Mouse (Mus musculus) fat pad, adult 2 months (tissue): ENCODE measurements around the gene Gphb5.

Experiments used
- DNase-seq: peaks from one replicate; pipeline ENCODE4 v3.0.0-alpha.2; 2011; ENCODE audit warnings: low read depth, low spot score; ENCODE audit errors: extremely low read depth

The Gphb5 gene

GRCm38 (mm10) chr12:75394011-75394773 is 22.4 kb downstream of the Gphb5 start:
- no peak for DNase-seq

GRCm38 (mm10) chr12:75391526-75391925 is 25.1 kb downstream of the Gphb5 start:
- DNase-seq = no peak

GRCm38 (mm10) chr12:75389308-75390135 is 27.1 kb downstream of the Gphb5 start:
- no peak for DNase-seq

- no peak for DNase-seq
Observed at GRCm38 (mm10) chr12:75388521-75388920, 28.1 kb downstream of the Gphb5 start.

GRCm38 (mm10) chr12:75387846-75388245 is 28.7 kb downstream of the Gphb5 start:
- DNase-seq = no peak

GRCm38 (mm10) chr12:75387156-75387555 is 29.4 kb downstream of the Gphb5 start:
- DNase-seq = no peak

- DNase-seq = no peak
Observed at GRCm38 (mm10) chr12:75386731-75387130, 29.9 kb downstream of the Gphb5 start.

- DNase-seq = no peak
Observed at GRCm38 (mm10) chr12:75376126-75376525, 40.5 kb downstream of the Gphb5 start.

- DNase-seq = no peak
Observed at GRCm38 (mm10) chr12:75375060-75375459, 41.5 kb downstream of the Gphb5 start.

GRCm38 (mm10) chr12:75374437-75374836 is 42.1 kb downstream of the Gphb5 start:
- DNase-seq = no peak

- no peak for DNase-seq
Observed at GRCm38 (mm10) chr12:75369418-75369851, 47.1 kb downstream of the Gphb5 start.

GRCm38 (mm10) chr12:75368527-75368926 is 48.1 kb downstream of the Gphb5 start:
- no peak for DNase-seq

GRCm38 (mm10) chr12:75367371-75367770 is 49.2 kb downstream of the Gphb5 start:
- no peak for DNase-seq

- DNase-seq = no peak
Observed at GRCm38 (mm10) chr12:75365621-75366124, 50.9 kb downstream of the Gphb5 start.

- no peak for DNase-seq
Observed at GRCm38 (mm10) chr12:75364416-75364815, 52.2 kb downstream of the Gphb5 start.

- no peak for DNase-seq
Observed at GRCm38 (mm10) chr12:75362456-75362855, 54.1 kb downstream of the Gphb5 start.
